Mouse (Mus musculus) adrenal gland, adult (tissue): Measurements from ENCODE around the gene Hspa4l.
A peak's percentile ranks its signal among the peaks of the same experiment; 100 is the strongest.

Experiments
- DNase-seq, 2 experiments: peaks; one replicate each; pipeline ENCODE4 v3.0.0; 2022 to 2023; ENCODE audit warnings: low spot score in 1 of 2; ENCODE audit not compliant: inconsistent age in 2 of 2

The Hspa4l gene

GRCm38 (mm10) chr3:40744024-40744835, at the start of gene Hspa4l:
Hspa4l (plus strand) TSS chr3:40744495.
- DNase-seq: peak in 1 of 2 experiments; percentile 9

GRCm38 (mm10) chr3:40695162-40695561, 49.1 kb upstream of the Hspa4l start:
- no peak for DNase-seq

GRCm38 (mm10) chr3:40698834-40699233, 45.5 kb upstream of the Hspa4l start:
- DNase-seq: no peak

GRCm38 (mm10) chr3:40704816-40705430, 39.4 kb upstream of the Hspa4l start:
- DNase-seq: no peak

DNA sequence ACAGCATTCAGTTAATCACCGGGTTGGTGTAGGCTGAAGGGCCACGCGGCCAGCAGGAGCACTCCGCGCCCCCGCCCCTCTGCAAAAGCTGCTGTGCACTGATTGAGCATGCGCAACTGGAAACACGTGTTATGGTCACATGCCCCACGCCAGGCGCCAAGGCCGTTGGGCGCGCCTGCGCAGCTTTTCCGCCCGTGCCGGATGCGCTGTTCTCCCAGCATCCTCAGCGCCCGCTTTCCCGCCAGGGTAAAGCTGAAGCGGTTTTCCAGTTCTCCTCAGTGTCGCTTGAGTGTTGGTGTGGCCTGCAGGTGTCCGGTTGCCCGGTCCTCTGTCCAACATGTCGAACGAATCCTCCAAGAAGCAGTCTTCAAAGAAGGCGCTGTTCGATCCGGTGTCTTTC, 35.6 kb upstream of the Hspa4l start, which contains the start of gene Slc25a31:
TSS of gene Slc25a31 (plus strand) at position 201 of the 400 bp plus-strand sequence.
- DNase-seq: no peak

GRCm38 (mm10) chr3:40716056-40716455, 28.2 kb upstream of the Hspa4l start:
- no peak for DNase-seq

DNA sequence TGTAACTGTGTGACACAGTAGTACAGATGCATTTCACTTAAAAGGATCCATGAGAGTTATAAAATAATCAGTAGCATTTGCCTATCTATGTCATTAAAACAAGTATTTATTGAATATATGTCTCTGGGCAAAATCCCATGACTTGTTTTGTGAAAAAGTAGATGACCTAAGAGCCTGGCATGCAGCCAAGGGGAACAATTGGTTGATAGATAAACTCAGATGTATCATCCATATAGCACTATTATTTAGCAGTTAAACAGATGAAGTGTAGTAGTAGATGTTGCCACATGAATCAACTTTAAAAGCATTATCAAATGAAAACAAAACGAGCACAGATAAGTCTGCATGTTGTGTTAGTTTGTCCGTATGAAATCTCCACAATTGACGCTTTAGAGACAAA, 25.3 kb upstream of the Hspa4l start:
- no peak for DNase-seq

DNA sequence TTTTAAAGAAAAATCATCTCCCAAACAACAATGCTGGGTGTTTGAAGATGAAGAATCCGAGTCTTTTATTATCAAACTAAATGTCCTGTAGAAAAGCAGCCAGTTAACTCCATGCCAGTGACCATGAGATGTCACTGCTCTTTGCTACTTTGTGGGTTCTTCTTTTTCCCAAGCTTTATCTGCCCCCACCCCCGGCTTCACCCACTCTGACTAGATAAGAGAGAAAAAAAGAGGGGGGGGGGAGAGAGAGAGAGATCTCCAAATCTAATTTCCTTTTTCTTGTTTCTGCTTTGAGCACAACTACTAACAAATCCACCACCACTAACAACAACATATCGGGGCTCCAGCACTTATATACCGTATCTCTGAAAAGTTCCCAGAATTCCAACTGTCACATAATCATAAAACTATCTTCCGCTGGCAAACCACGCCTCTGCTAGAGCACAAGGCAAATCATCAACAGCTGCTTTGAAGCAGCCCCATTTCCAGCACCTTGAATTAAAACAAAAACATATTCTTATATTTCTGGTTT, 5.8 kb upstream of the Hspa4l start:
- DNase-seq: no peak

- peak; percentile 95 to 98 for DNase-seq
These were observed 753 bp downstream of the Hspa4l start for GRCm38 (mm10) chr3:40744836-40745660.

DNA sequence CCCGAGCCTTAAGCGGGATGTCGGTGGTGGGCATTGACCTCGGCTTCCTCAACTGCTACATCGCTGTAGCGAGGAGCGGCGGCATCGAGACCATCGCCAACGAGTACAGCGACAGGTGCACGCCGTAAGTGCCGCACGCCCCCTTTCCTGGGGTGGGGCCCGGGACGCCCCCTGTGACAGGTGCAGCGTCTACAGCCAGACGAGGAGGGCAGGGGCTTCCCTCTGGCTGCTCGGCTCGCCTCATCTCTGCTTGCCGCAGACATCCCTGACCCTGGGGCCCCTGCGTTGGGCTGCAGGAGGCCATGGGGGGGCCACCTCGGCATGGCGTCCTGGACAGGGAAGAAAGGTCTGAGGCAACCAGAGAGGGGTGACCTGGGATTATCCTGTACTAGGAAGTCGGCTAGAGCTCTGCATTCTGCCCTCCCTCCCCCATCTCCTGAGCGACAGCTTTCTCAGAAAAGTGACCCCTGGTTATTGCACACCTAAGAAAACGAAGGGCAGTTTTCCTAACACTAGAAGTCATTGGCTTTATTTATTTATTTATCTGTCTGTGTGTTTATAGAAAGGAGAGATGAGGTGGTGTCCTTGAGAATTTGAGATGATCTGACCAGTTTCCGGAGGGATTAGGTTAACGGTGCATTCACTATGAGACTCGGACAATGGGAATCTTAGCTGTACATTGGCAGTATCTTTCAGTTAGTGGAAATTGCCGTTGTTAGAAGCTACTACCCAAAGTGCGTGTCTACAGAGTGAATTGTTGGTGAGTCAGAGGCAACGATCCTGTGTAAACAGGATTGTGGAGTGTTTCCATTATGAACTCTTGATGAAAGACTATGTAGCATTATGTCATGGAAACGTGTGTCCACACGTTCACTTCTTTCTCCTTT, 1.6 kb downstream of the Hspa4l start:
- DNase-seq: peak; percentile 15 to 76

DNA sequence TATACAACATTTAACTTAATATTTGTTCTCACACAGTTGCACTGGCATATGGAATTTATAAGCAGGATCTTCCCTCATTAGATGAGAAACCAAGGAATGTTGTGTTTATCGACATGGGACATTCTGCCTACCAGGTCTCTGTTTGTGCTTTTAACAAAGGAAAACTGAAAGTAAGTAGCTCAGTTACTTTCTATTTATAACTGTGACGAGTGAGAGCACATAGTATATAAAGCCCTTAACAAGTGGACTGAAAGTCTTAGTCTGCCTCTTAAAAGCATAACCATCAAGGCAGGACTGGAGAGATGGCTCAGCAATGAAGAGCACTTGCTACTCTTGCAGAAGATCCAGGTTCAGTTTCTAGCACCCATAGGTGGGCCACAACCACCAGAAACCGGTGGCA, 16.5 kb downstream of the Hspa4l start:
- DNase-seq: no peak

DNA sequence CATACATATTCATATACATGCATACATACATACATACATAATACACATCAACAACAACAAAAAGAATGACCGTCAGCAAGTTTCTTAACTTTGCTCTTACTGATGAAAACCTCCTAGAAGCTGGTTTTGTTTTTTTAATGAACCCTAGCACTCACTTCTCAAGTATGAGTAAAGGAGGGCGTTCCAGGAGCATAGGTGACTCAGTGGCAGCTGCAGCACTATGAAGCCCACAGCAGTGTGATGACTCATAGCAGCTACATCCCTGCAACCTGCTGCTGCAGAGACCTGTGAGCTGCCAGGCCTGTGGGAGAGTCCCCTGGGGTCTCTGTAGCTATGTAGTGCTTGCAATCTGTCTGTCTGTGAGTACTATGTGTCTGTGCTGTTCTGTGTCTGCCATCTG, 17.0 kb downstream of the Hspa4l start:
- no peak for DNase-seq

- DNase-seq: no peak
These were observed 49.5 kb downstream of the Hspa4l start for GRCm38 (mm10) chr3:40793783-40794182.

- DNase-seq: peak in 1 of 2 experiments; percentile 24
These were observed 53.8 kb downstream of the Hspa4l start for GRCm38 (mm10) chr3:40798054-40798453.

DNA sequence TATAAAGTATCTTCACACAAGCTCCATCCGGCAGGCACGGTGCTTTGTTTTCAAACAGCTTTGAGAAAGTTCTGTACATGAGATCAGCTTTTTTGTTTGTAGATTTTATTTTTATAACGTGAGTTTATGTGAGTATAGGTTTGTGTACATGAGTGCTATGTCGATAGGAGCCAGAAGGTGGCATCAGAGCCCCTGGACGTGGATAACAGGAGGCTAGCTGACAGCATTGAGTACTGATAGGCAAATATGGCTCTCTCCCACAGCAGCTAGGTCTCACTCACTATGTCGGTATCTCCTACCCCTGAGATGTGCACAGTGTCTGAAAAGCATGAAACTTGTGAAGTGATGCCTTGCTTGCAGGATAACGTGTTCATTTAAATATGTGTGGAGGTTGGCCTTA, 54.2 kb downstream of the Hspa4l start:
- DNase-seq: peak; percentile 46 to 79

- peak; percentile 97 to 98 for DNase-seq
These were observed 55.5 kb downstream of the Hspa4l start, which contains the start of gene Plk4 for GRCm38 (mm10) chr3:40799530-40800372. Plk4 (plus strand) TSS chr3:40800019.

DNA sequence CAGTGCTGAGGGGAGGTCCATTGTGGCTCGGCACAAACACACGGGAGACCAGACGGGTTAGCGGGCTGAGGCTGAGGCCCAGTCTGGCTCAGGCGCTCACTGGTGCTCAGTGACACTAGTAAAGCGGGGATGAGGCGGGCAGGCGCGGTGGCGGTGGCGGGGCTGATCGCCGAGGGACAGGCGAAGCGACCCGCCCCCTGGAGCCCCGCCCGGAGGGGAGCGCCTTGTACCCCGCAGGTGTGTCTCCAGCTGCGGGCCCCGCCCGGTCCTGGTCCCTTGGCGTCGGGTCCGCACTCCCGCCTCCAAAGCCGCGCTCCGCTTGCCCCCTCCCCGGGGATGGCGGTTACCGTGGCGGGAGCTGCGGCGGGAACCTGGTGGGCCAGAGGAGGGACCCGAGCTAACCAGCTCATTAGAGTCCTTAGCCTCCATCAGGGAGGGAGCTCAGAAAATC, 56.1 kb downstream of the Hspa4l start:
- peak in 1 of 2 experiments; percentile 58 for DNase-seq

- DNase-seq: no peak
These were observed 62.6 kb downstream of the Hspa4l start for GRCm38 (mm10) chr3:40806871-40807270.

DNA sequence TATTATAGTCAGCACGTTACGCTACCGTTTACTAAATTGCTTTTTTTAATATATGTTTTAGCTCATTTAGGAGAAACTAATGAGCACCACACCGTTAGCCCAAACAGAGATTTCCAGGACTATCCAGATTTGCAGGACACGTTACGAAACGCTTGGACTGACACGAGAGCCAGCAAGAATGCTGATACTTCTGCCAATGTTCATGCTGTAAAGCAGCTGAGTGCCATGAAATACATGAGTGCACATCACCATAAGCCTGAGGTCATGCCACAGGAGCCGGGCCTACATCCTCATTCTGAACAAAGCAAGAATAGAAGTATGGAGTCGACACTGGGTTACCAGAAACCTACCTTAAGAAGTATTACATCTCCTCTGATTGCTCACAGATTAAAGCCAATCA, 64.4 kb downstream of the Hspa4l start:
- peak in 1 of 2 experiments; percentile 22 for DNase-seq
